Mouse (Mus musculus) kidney, postnatal 0 days (tissue): ENCODE measurements around the gene Fignl2. TPM values are rescaled to one million over a fixed set of nuclear protein-coding genes. Genes with fewer than 3 reads are reported as not detected.
A peak's percentile ranks its signal among the peaks of the same experiment; 100 is the strongest.

Experiments used
- ATAC-seq: fragments of 200-750 bp; cut with Nextera tagmentation; replicated peaks from 2 replicates; pipeline ENCODE4 v1.8.0; 2017; ENCODE audit warnings: low read depth, moderate number of reproducible peaks, moderate TSS enrichment, moderate library complexity; ENCODE audit not compliant: low FRiP score
- DNase-seq: peaks from one replicate; pipeline ENCODE4 v3.0.0-alpha.2; 2016; ENCODE audit warnings: low spot score
- H3K27ac ChIP-seq: fragments of 300-500 bp; sonication (generic); 2 replicates; pipeline ENCODE4 v1.5.1; 2014; ENCODE audit warnings: mild to moderate bottlenecking
- H3K27me3 ChIP-seq: fragments of 300-500 bp; sonication (generic); 2 replicates; pipeline ENCODE4 v1.6.1; 2014; ENCODE audit warnings: low read length, mixed read lengths; ENCODE audit not compliant: insufficient read depth
- H3K36me3 ChIP-seq: fragments of 300-500 bp; sonication (generic); 2 replicates; pipeline ENCODE4 v1.6.1; 2014; ENCODE audit warnings: low read length, mixed read lengths; ENCODE audit not compliant: insufficient read depth
- H3K4me1 ChIP-seq: fragments of 300-500 bp; sonication (generic); replicated peaks from 2 replicates; pipeline ENCODE4 v1.6.1; 2014; ENCODE audit warnings: antibody characterized with exemption, low read length, mixed read lengths; ENCODE audit not compliant: insufficient read depth
- H3K4me2 ChIP-seq: fragments of 300-500 bp; sonication (generic); 2 replicates; pipeline ENCODE4 v1.6.1; 2014; ENCODE audit warnings: mild to moderate bottlenecking, low read length, moderate library complexity, mixed read lengths
- H3K4me3 ChIP-seq: fragments of 300-500 bp; sonication (generic); replicated peaks from 2 replicates; pipeline ENCODE4 v1.5.1; 2014; ENCODE audit warnings: low read depth, low read length
- H3K9ac ChIP-seq: fragments of 300-500 bp; sonication (generic); 2 replicates; pipeline ENCODE4 v1.6.1; 2014; ENCODE audit warnings: low read depth, low read length
- H3K9me3 ChIP-seq: fragments of 300-500 bp; sonication (generic); replicated peaks from 2 replicates; pipeline ENCODE4 v1.6.1; 2016; ENCODE audit warnings: low read length, inconsistent platforms, mixed read lengths
- CTCF ChIP-seq: IDR thresholded peaks from 2 replicates; pipeline ENCODE4 v1.5.1; 2016; ENCODE audit warnings: antibody characterized with exemption, low read depth, mild to moderate bottlenecking, moderate library complexity
- WGBS: fragments of 180-500 bp; shearing (Covaris S2); extraction: QIAGEN DNeasy Blood & Tissue Kit; methylation state at CpG from one replicate; pipeline ENCODE4 v1.1.7; 2014; 5-methylcytosine and 5-hydroxymethylcytosine counted together
- polyA plus RNA-seq: library from polyadenylated mRNA; unstranded; fragments of >200 nt; fragmentation: Nextera tagmentation; extraction: Ambion mirVana; gene quantifications from 2 replicates; pipeline ENCODE4 v1.2.1, GENCODE M21; 2015

Fignl2 gene
- polyA plus RNA-seq, 1 experiment from 2014 or later: 0.47 TPM

GRCm38 (mm10) chr15:101077001-101077812 lies 1.2 kb downstream of the Fignl2 start:
- H3K9ac ChIP-seq: peak overlapping the region; percentile 94
- H3K4me1 ChIP-seq: peaks cover 53% of the 10 kb centered on the region
- peak overlapping the region; percentile 76 for H3K4me2 ChIP-seq
- H3K9me3 ChIP-seq: no peaks in the 10 kb centered on the region
- H3K36me3 ChIP-seq: no peaks in the 10 kb centered on the region
- DNase-seq (peak; percentile 76), ATAC-seq (no peak)
- H3K4me3 ChIP-seq: peak overlapping the region; percentile 92
- H3K27ac ChIP-seq: peak overlapping the region; percentile 99
- 1% methylated on average over 33 of the region's 34 CpGs for WGBS
- TF ChIP-seq CTCF: no peak
- no peaks in the 10 kb centered on the region for H3K27me3 ChIP-seq

GRCm38 (mm10) chr15:101076071-101077000 lies 2.0 kb downstream of the Fignl2 start:
- H3K9ac ChIP-seq: peak overlapping the region; percentile 94
- peak overlapping the region; percentile 92 for H3K4me3 ChIP-seq
- TF ChIP-seq CTCF: no peak
- DNase-seq: peak; percentile 85
- no peaks in the 10 kb centered on the region for H3K9me3 ChIP-seq
- H3K36me3 ChIP-seq: no peaks in the 10 kb centered on the region
- ATAC-seq: no peak
- WGBS: 6% methylated on average over 26 of the region's 26 CpGs
- H3K4me1 ChIP-seq: peaks cover 54% of the 10 kb centered on the region
- H3K27ac ChIP-seq: peak overlapping the region; percentile 99
- no peaks in the 10 kb centered on the region for H3K27me3 ChIP-seq
- H3K4me2 ChIP-seq: peak overlapping the region; percentile 76

GRCm38 (mm10) chr15:101075656-101076055 lies 2.7 kb downstream of the Fignl2 start:
- 25% methylated on average over 5 of the region's 5 CpGs for WGBS
- H3K4me1 ChIP-seq: peaks cover 54% of the 10 kb centered on the region

GRCm38 (mm10) chr15:101075150-101075549 lies 3.2 kb downstream of the Fignl2 start:
- peak; percentile 31; the same call in 1 of the 2 replicates for TF ChIP-seq CTCF
- no peaks in the 10 kb centered on the region for H3K9me3 ChIP-seq
- H3K4me3 ChIP-seq: no peak overlapping the region
- no peaks in the 10 kb centered on the region for H3K36me3 ChIP-seq
- H3K9ac ChIP-seq: no peak overlapping the region
- H3K4me1 ChIP-seq: peaks cover 57% of the 10 kb centered on the region
- no peaks in the 10 kb centered on the region for H3K27me3 ChIP-seq
- DNase-seq (no peak), ATAC-seq (no peak)
- H3K4me2 ChIP-seq: peak overlapping the region; percentile 76; the same call in 1 of the 2 replicates
- 70% methylated on average over 4 of the region's 4 CpGs for WGBS
- H3K27ac ChIP-seq: peak overlapping the region; percentile 99

More at GRCm38 (mm10) chr15:101075656-101076055, 2.7 kb downstream of the Fignl2 start:
- H3K36me3 ChIP-seq: no peaks in the 10 kb centered on the region
- peak overlapping the region; percentile 76 for H3K4me2 ChIP-seq
- H3K27me3 ChIP-seq: no peaks in the 10 kb centered on the region
- DNase-seq: peak; percentile 39
- peak overlapping the region; percentile 99 for H3K27ac ChIP-seq
- no peaks in the 10 kb centered on the region for H3K9me3 ChIP-seq
- TF ChIP-seq CTCF: no peak
- H3K9ac ChIP-seq: peak overlapping the region; percentile 94; the same call in 1 of the 2 replicates
- peak overlapping the region; percentile 92; the same call in 1 of the 2 replicates for H3K4me3 ChIP-seq
- no peak for ATAC-seq

GRCm38 (mm10) chr15:101074067-101074466 lies 4.3 kb downstream of the Fignl2 start:
- WGBS: 78% methylated on average over 5 of the region's 5 CpGs

GRCm38 (mm10) chr15:101072736-101073135 lies 5.6 kb downstream of the Fignl2 start:
- no peaks in the 10 kb centered on the region for H3K36me3 ChIP-seq
- 58% methylated on average over 2 of the region's 2 CpGs for WGBS
- DNase-seq (no peak), ATAC-seq (no peak)
- no peak overlapping the region for H3K4me3 ChIP-seq
- TF ChIP-seq CTCF: no peak
- H3K27me3 ChIP-seq: no peaks in the 10 kb centered on the region
- no peaks in the 10 kb centered on the region for H3K9me3 ChIP-seq
- peaks cover 72% of the 10 kb centered on the region for H3K4me1 ChIP-seq
- no peak overlapping the region for H3K9ac ChIP-seq
- H3K4me2 ChIP-seq: no peak overlapping the region
- peak overlapping the region; percentile 5; the same call in 1 of the 2 replicates for H3K27ac ChIP-seq

More at GRCm38 (mm10) chr15:101074067-101074466, 4.3 kb downstream of the Fignl2 start:
- no peaks in the 10 kb centered on the region for H3K27me3 ChIP-seq
- H3K9me3 ChIP-seq: no peaks in the 10 kb centered on the region
- H3K4me2 ChIP-seq: no peak overlapping the region
- peak overlapping the region; percentile 48; the same call in 1 of the 2 replicates for H3K27ac ChIP-seq
- no peak overlapping the region for H3K9ac ChIP-seq
- H3K36me3 ChIP-seq: no peaks in the 10 kb centered on the region
- ATAC-seq: no peak
- H3K4me1 ChIP-seq: peaks cover 63% of the 10 kb centered on the region
- no peak for DNase-seq
- no peak for TF ChIP-seq CTCF
- no peak overlapping the region for H3K4me3 ChIP-seq
